Mouse (Mus musculus) limb, embryonic 13.5 days (tissue): ENCODE data around the gene Tfdp1. TPM values are rescaled to one million over a fixed set of nuclear protein-coding genes. Genes with fewer than 3 reads are reported as not detected.
"Not testable (repeated sequence)": the region's sequence is repeated elsewhere in the genome, so short reads cannot be mapped to it uniquely, and the experiment has no call there.

ENCODE experiments used
- ATAC-seq: fragments of 200-750 bp; cut with Nextera tagmentation; 2 replicates; pipeline ENCODE4 v1.8.0; 2017; ENCODE audit warnings: low read depth, moderate number of reproducible peaks, moderate TSS enrichment; ENCODE audit not compliant: low FRiP score
- H3K27ac ChIP-seq: fragments of 300-500 bp; sonication (generic); 2 replicates; pipeline ENCODE4 v1.5.1; 2015; ENCODE audit warnings: inconsistent platforms, mild to moderate bottlenecking, moderate library complexity
- H3K27me3 ChIP-seq: fragments of 300-500 bp; sonication (generic); 2 replicates; pipeline ENCODE4 v1.6.1; 2015; ENCODE audit warnings: mild to moderate bottlenecking, inconsistent platforms
- H3K36me3 ChIP-seq: fragments of 300-500 bp; sonication (generic); 2 replicates; pipeline ENCODE4 v1.6.1; 2015; ENCODE audit warnings: inconsistent platforms, mild to moderate bottlenecking, moderate library complexity
- H3K4me1 ChIP-seq: fragments of 300-500 bp; sonication (generic); 2 replicates; pipeline ENCODE4 v1.6.1; 2015; ENCODE audit warnings: inconsistent platforms
- H3K4me2 ChIP-seq: fragments of 300-500 bp; sonication (generic); replicated peaks from 2 replicates; pipeline ENCODE4 v1.6.1; 2015; ENCODE audit warnings: inconsistent platforms, mild to moderate bottlenecking, moderate library complexity
- H3K4me3 ChIP-seq: fragments of 300-500 bp; sonication (generic); 2 replicates; pipeline ENCODE4 v1.5.1; 2015; ENCODE audit warnings: moderate library complexity, mild to moderate bottlenecking, inconsistent platforms
- H3K9ac ChIP-seq: fragments of 300-500 bp; sonication (generic); 2 replicates; pipeline ENCODE4 v1.6.1; 2015; ENCODE audit warnings: mild to moderate bottlenecking, inconsistent platforms
- H3K9me3 ChIP-seq: fragments of 300-500 bp; sonication (generic); 2 replicates; pipeline ENCODE4 v1.6.1; 2016; ENCODE audit warnings: inconsistent platforms
- WGBS: fragments of 180-500 bp; shearing (Covaris S2); methylation state at CpG from one replicate; pipeline ENCODE4 v1.1.7; 2015; 5-methylcytosine and 5-hydroxymethylcytosine counted together
- polyA plus RNA-seq: library from polyadenylated mRNA; unstranded; fragments of >200 nt; fragmentation: Nextera tagmentation; extraction: Ambion mirVana; gene quantifications from 2 replicates; pipeline ENCODE4 v1.2.1, GENCODE M21; 2015

The Tfdp1 gene
- polyA plus RNA-seq, 1 experiment from 2014 or later: 161 TPM

DNA sequence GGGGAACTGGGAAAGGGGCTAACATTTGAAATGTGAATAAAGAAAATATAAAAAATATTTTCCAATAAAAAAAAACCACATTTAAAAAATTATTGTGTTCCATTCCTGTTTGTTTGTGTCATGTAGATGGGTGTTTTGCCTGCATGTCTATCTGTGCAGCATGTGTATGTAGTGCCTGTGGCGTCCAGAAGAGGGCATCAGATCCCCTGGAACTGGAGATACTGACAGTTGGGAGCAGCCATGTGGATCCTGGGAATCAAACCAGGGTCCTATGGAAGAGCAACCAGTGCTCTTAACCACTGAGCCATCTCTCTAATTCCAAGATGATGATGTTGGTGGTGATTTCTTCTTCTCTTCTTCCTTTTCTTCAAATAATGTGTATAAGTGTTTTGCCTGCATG is 3.9 kb upstream of the Tfdp1 start:
- no peaks in the 10 kb centered on the region for H3K36me3 ChIP-seq
- no peaks in the 10 kb centered on the region for H3K27me3 ChIP-seq
- ATAC-seq: no peak
- WGBS: 54% methylated on average over 1 of the region's 1 CpGs
- no peak overlapping the region for H3K9ac ChIP-seq
- H3K4me1 ChIP-seq: peaks cover 4% of the 10 kb centered on the region
- no peak overlapping the region for H3K27ac ChIP-seq
- no peak overlapping the region for H3K4me3 ChIP-seq
- no peak overlapping the region for H3K4me2 ChIP-seq
- H3K9me3 ChIP-seq: no peaks in the 10 kb centered on the region

DNA sequence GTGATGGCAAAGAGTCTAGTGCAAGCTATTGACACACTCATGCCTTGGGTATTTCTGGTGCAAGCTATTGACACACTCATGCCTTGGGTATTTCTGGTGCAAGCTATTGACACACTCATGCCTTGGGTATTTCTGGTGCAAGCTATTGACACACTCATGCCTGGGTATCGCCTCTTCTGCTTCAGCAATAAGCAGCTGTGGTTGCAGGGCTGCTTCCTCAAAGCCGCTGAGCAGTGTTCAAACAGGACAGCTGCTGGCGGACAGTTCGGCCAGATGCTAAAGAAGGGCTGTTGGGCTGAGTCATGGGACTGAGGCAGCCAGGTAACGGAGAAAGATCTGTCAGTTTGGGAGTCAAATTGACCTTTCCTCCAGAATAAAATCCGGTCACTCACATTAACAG is 1.3 kb upstream of the Tfdp1 start:
- not testable (repeated sequence) for H3K27me3 ChIP-seq, H3K4me2 ChIP-seq, H3K9ac ChIP-seq, H3K9me3 ChIP-seq, H3K27ac ChIP-seq, H3K4me3 ChIP-seq, ATAC-seq
- Histone ChIP-seq H3K4me1 (peaks cover 22% of the 10 kb centered on the region), H3K36me3 (peaks cover 19% of the 10 kb centered on the region)
- 91% methylated on average over 6 of the region's 6 CpGs for WGBS

DNA sequence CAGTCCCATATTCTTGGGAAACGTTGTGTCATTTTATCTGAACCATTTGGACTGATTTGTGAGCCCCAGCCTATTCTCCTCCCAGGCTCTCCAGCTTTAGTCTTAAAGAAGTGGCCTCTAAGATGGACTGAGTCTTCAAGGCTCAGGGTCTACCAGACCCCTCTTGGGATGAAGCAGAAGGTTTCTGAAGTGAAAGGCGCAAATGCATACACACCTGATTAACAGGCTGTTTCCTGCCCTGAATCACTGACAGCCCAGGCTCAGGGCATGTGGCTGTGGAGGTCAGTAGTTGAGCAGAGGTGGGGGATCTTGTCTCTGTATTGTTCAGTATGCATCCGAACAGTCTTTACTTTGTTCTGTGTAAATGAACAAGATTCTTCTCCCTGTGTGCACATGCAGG is 873 bp upstream of the Tfdp1 start:
- Histone ChIP-seq H3K27me3 (no peaks in the 10 kb centered on the region), H3K4me2 (peak overlapping the region; percentile 83), H3K9me3 (no peaks in the 10 kb centered on the region), H3K36me3 (peaks cover 24% of the 10 kb centered on the region), H3K9ac (peak overlapping the region; percentile 98), H3K4me1 (peaks cover 22% of the 10 kb centered on the region), H3K27ac (no peak overlapping the region), H3K4me3 (peak overlapping the region; percentile 95)
- no peak for ATAC-seq
- WGBS: 74% methylated on average over 3 of the region's 3 CpGs

DNA sequence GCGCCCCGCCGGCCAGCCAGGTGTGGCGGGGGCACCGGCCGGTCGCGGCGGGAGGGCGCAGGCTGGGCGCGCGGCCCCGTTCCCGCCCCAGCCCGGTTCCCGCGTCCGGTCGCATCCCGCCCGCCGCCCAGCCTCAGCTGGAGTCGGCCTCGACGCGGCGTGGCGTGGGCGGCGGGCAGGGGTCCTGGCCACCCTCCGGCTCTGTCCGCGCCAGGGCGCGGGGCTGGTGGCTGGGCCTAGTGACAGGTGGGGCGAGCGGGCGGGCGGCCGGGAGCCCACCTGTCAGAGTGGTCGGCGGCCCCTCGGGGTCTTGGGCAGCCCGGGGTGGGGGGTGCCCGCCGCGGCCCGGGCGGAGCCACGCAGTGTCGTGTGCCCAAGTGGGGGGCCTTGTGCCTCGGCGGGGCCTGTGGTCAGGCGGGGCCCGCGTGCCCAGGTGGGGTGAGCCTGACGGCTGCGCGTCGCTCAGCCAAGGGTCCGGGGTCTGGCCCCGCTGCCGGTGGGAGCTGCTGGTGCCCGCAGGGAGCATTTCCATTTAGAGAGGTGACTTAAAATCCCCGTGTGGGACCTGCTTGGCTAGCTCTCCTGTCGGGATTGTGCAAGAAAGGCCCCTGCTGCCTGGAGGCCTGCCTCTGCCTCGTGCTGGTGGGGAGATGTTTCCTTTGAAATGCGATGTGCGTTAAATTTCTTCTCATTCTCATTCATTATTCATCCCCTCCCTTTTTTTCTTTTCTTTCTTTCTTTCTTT is 522 bp downstream of the Tfdp1 start:
- peak overlapping the region; percentile 79 for H3K27ac ChIP-seq
- peaks cover 22% of the 10 kb centered on the region for H3K4me1 ChIP-seq
- H3K4me3 ChIP-seq: peak overlapping the region; percentile 95
- H3K4me2 ChIP-seq: peak overlapping the region; percentile 83
- H3K27me3 ChIP-seq: no peaks in the 10 kb centered on the region
- H3K9me3 ChIP-seq: no peaks in the 10 kb centered on the region
- under 1% methylated on average over 44 of the region's 70 CpGs for WGBS
- peak; percentile 54 for ATAC-seq
- H3K36me3 ChIP-seq: peaks cover 38% of the 10 kb centered on the region
- peak overlapping the region; percentile 98 for H3K9ac ChIP-seq

DNA sequence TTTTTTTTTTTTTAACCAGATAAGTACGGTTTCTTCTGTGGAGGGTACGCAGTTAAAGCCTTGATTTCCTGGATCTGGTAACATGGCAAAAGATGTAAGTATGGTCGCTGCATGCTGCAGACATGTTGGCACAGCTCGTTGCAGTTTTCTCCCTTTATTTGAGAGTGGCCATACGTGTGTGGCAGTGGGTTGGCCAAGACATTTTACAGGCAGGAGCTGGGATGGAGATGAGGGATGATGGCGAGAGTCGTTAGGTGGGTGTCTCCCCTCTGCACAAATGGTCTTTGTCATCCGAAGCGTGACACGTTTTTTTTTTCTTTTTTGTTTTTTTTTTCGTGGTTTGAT is 1.1 kb downstream of the Tfdp1 start:
- H3K9ac ChIP-seq: peak overlapping the region; percentile 98
- H3K4me3 ChIP-seq: peak overlapping the region; percentile 95
- WGBS: 5% methylated on average over 11 of the region's 11 CpGs
- no peak for ATAC-seq
- peaks cover 43% of the 10 kb centered on the region for H3K36me3 ChIP-seq
- H3K27ac ChIP-seq: peak overlapping the region; percentile 79; the same call in 1 of the 2 replicates
- no peaks in the 10 kb centered on the region for H3K27me3 ChIP-seq
- peak overlapping the region; percentile 83 for H3K4me2 ChIP-seq
- H3K4me1 ChIP-seq: peaks cover 22% of the 10 kb centered on the region
- no peaks in the 10 kb centered on the region for H3K9me3 ChIP-seq

DNA sequence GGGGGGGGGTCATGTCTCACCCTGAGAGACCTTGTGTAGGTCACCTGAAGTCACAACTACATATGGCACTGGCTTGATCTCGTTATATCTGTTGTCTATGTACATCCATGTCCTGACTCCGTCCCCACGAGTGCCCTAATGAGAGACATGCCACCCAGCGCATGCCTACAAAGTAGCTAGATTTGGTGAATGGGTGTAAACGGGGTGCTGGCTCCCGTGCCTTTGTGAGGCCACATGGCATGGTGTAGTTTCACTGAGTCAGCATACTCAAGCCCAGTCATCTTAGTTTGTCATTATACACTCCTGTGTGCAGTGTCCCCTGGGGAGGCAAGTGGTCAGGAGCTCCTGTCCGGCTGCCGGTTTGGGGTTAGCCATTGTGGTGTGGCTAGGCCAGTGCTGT is 2.1 kb downstream of the Tfdp1 start:
- Histone ChIP-seq H3K4me3 (peak overlapping the region; percentile 95), H3K27ac (no peak overlapping the region), H3K9me3 (no peaks in the 10 kb centered on the region), H3K36me3 (peaks cover 53% of the 10 kb centered on the region), H3K9ac (peak overlapping the region; percentile 98; the same call in 1 of the 2 replicates), H3K4me2 (peak overlapping the region; percentile 83), H3K27me3 (no peaks in the 10 kb centered on the region), H3K4me1 (peaks cover 22% of the 10 kb centered on the region)
- 84% methylated on average over 8 of the region's 8 CpGs for WGBS
- ATAC-seq: no peak

DNA sequence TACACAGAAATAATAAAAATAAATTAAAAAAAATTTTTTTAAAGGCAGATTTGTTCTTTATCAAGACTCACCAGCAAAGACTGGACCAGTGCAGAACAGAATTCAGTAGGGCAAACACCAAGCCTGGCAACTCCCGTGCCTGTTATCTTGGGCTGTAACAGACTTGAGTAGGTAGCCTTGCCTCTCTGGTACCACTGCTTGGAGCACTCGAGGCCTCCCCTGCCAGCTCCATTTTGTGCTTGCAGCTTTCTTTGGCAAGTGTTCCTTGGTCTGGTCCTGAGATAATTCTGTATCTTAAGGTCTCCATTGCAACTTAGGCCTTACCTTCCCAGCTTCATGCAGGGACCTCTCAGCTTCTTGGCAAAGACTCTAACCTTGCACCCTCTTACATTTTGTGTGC is 3.8 kb downstream of the Tfdp1 start:
- no peak overlapping the region for H3K27ac ChIP-seq
- no peak overlapping the region for H3K4me3 ChIP-seq
- no peak overlapping the region for H3K4me2 ChIP-seq
- no peaks in the 10 kb centered on the region for H3K9me3 ChIP-seq
- WGBS: 84% methylated on average over 2 of the region's 2 CpGs
- ATAC-seq: no peak
- peaks cover 70% of the 10 kb centered on the region for H3K36me3 ChIP-seq
- H3K27me3 ChIP-seq: no peaks in the 10 kb centered on the region
- H3K9ac ChIP-seq: peak overlapping the region; percentile 31; the same call in 1 of the 2 replicates
- H3K4me1 ChIP-seq: peaks cover 22% of the 10 kb centered on the region

DNA sequence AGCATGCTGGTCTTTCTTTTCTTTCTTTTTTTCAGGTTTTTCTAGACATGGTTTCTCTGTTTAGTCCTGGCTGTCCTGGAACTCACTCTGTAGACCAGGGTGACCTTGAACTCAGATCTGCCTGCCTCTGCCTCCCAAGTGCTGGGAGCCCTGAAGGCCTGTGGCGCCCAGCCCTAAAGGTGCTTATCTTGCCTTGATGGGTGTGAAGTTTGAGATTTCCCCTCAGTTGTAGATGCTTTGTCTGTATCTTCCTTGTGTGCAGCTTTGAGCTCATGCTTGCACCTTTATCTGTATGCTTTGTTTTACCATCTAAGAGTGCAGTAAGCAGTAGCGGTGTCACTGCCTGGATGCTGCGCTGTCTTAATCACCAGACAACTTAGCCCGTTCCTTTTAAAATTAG is 4.6 kb downstream of the Tfdp1 start:
- Histone ChIP-seq H3K9me3 (no peaks in the 10 kb centered on the region), H3K4me1 (peaks cover 20% of the 10 kb centered on the region), H3K4me2 (no peak overlapping the region), H3K36me3 (peaks cover 78% of the 10 kb centered on the region), H3K9ac (no peak overlapping the region), H3K27ac (no peak overlapping the region), H3K4me3 (no peak overlapping the region), H3K27me3 (no peaks in the 10 kb centered on the region)
- 92% methylated on average over 4 of the region's 4 CpGs for WGBS
- no peak for ATAC-seq

DNA sequence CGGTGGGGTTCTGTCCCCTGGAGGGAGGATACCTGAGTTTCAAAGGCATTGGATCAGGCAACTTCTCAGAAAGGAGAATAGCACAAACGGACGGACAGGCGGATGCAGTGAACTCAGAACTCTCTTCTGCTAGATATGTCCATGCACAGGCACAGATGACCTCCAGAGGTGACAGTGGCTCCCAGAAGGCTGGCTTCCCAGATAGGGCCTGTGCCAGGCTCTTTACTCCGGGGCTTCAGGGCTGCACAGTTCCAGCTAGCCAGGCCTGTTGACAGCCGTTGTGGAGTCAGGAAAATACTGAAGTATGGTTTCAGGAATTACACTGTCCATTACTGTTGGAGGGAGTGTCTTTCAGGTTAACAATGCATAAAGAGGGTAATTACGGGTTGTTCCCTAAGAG is 11.5 kb downstream of the Tfdp1 start:
- Histone ChIP-seq H3K27me3 (no peaks in the 10 kb centered on the region), H3K36me3 (peaks cover 100% of the 10 kb centered on the region), H3K4me2 (no peak overlapping the region), H3K9me3 (no peaks in the 10 kb centered on the region), H3K4me1 (no peaks in the 10 kb centered on the region), H3K4me3 (no peak overlapping the region), H3K9ac (no peak overlapping the region), H3K27ac (no peak overlapping the region)
- WGBS: 92% methylated on average over 7 of the region's 7 CpGs
- ATAC-seq: no peak

DNA sequence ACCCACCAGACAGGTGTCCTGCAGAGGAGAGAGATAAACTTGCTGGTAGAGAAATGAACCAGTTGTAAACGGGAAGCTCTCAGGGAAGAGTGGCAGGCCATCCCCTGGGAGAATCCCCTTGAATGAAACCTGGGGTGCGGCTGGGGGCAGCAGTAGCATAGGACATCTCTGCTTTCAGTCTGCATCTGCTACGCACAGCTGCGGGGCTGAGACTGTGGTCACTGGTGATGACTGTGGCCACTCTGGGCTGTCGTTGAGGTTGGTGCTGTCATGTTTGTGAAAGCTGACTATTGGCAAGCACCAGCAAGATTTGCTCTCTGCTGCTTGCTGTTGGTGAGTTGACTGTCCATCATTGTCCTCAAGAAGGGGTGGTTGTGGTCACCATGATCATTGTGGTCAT is 13.0 kb downstream of the Tfdp1 start:
- H3K27ac ChIP-seq: no peak overlapping the region
- no peaks in the 10 kb centered on the region for H3K27me3 ChIP-seq
- 89% methylated on average over 5 of the region's 5 CpGs for WGBS
- H3K4me2 ChIP-seq: no peak overlapping the region
- ATAC-seq: no peak
- no peak overlapping the region for H3K4me3 ChIP-seq
- H3K36me3 ChIP-seq: peaks cover 100% of the 10 kb centered on the region
- H3K9ac ChIP-seq: no peak overlapping the region
- H3K9me3 ChIP-seq: no peaks in the 10 kb centered on the region
- no peaks in the 10 kb centered on the region for H3K4me1 ChIP-seq

DNA sequence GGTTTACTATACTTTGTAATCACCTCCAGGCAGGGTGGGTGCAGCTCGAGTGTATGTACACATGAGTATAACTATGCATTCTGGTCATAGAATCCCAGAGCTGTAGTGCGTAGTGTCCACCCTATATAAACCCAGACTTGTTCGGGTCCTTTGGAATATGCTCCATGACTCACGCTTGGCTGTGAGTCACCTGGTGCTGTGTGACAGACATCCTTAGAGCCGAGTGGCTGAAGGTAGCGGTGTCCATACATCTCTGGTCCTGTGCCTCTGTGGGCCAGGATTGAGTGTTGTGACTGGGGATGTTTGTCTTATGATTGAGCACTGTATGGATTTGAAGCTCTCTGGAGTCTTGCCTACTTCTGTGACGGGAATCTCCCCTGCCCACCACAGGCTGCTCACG is 14.1 kb downstream of the Tfdp1 start:
- 86% methylated on average over 8 of the region's 8 CpGs for WGBS
- Histone ChIP-seq H3K9ac (no peak overlapping the region), H3K9me3 (no peaks in the 10 kb centered on the region), H3K27ac (no peak overlapping the region), H3K36me3 (peaks cover 100% of the 10 kb centered on the region), H3K4me2 (no peak overlapping the region), H3K27me3 (no peaks in the 10 kb centered on the region), H3K4me1 (no peaks in the 10 kb centered on the region), H3K4me3 (no peak overlapping the region)
- no peak for ATAC-seq

DNA sequence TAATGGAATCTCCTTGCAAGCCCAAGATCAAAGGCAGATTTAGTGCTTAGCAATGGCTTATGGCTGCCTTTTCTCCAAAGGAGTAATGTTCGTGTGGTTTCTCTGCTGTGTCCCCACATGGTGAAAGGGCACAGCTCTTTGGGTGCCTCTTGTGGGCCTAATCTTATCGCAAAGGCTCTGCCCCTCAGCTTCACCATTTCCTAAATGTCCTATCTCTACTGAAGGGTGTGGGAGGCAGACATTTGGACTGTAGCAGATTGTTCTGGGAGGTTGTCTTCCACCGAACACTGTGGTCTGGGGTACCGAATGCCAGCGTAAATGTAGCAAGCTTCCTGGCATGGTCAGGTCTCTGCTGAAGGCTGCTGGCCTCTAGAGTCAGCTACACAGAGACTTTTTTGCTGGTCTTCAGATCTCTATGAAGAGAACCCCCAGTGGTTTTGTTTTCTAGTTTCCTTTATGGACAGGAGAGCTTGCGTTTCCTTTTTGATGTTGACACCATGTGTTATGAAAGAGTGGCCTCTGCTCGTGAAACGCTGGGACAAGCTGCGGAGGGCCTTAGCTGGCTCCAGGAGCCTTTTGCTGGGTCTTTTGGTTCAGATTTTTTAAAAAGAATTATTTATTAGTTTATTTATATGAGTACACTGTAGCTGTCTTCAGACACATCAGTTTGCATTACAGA is 14.7 kb downstream of the Tfdp1 start:
- Histone ChIP-seq H3K4me1 (no peaks in the 10 kb centered on the region), H3K9ac (no peak overlapping the region), H3K36me3 (peaks cover 100% of the 10 kb centered on the region), H3K27ac (no peak overlapping the region), H3K4me2 (no peak overlapping the region), H3K4me3 (no peak overlapping the region), H3K9me3 (no peaks in the 10 kb centered on the region), H3K27me3 (no peaks in the 10 kb centered on the region)
- 81% methylated on average over 9 of the region's 9 CpGs for WGBS
- no peak for ATAC-seq

DNA sequence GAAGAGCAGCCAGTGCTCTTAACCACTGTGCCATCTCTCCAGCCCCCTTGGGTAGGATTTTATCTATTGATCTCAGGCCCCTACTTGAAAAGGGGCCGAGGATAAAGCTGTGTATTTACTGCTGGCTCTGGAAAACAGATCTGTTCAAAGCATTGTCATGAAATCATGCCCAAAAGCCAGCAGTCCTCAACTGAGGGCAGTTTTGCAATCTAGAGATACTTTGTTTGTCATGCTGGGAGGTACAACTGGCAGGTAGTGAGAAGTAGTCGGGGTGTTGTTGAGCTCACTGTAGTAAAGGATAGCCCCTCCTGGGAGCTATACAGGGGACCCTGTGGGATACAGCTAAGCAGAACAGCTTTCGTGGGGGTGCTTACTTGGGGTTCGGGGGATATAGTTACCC is 15.3 kb downstream of the Tfdp1 start:
- H3K9me3 ChIP-seq: no peaks in the 10 kb centered on the region
- ATAC-seq: no peak
- H3K27me3 ChIP-seq: no peaks in the 10 kb centered on the region
- peaks cover 100% of the 10 kb centered on the region for H3K36me3 ChIP-seq
- WGBS: 81% methylated on average over 4 of the region's 4 CpGs
- no peaks in the 10 kb centered on the region for H3K4me1 ChIP-seq
- no peak overlapping the region for H3K4me3 ChIP-seq
- no peak overlapping the region for H3K9ac ChIP-seq
- no peak overlapping the region for H3K4me2 ChIP-seq
- H3K27ac ChIP-seq: no peak overlapping the region
